Mouse (Mus musculus) heart, postnatal 36 days (tissue): ENCODE data around the gene Vapa. TPM values are rescaled to one million over a fixed set of nuclear protein-coding genes. Genes with fewer than 3 reads are reported as not detected.

ENCODE experiments used
- total RNA-seq, 2 experiments: library from RNA; stranded (reverse); gene quantifications; 2 replicates each; pipeline ENCODE4 v1.2.3; 2021

Gene Vapa
- total RNA-seq, 2 experiments from 2014 or later: 76.3 to 86.5 TPM

Other genes with a start within 250 kb of the Vapa start
- gene Tmem232, start 72.8 kb downstream of the Vapa start, total RNA-seq: not detected
- gene Txndc2, start 28.6 kb upstream of the Vapa start, total RNA-seq: not detected
- 10 to 100 TPM; 13.6 to 15.6 TPM for gene Rab31, start 159.2 kb upstream of the Vapa start, total RNA-seq
- gene Ppp4r1, start 169.0 kb upstream of the Vapa start, total RNA-seq: 10 to 100 TPM; 40.8 to 48.8 TPM